Mouse (Mus musculus) cerebellum, adult 2 months (tissue): ENCODE measurements around the gene Aph1c.

Source experiments
- CTCF ChIP-seq: fragments of 200-500 bp; IDR thresholded peaks from 2 replicates; pipeline ENCODE4 v1.5.1; 2011; ENCODE audit warnings: low read depth, mild to moderate bottlenecking, control low read depth, low read length, moderate library complexity, borderline replicate concordance; ENCODE audit not compliant: insufficient read depth
- POLR2A ChIP-seq: fragments of 200-500 bp; IDR thresholded peaks from 2 replicates; pipeline ENCODE4 v1.6.1; 2011; ENCODE audit warnings: low read length, control low read depth, borderline replicate concordance; ENCODE audit not compliant: insufficient read depth

DNA sequence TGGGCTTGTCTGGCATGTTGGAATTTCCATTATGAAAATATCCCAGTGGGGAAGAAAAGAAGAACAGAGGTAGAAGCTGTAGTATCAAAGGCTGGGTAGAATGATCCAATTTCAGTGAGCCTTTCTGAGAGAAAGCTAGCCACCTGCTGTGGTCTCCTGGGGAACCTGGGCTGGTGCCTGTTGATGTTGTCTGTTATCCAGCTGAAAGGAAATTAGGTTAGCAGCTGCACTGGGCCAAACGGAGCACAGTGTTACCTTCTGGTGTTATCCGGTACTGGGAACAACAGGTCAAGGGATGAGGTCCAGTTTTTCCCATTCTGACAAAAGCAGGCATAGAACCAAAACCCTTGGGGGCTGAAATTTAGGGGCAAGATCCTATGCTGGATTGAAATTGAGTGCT lies 21.1 kb downstream of the Aph1c start:
- TF ChIP-seq CTCF (no peak), POLR2A (no peak)
